Mouse (Mus musculus) lung, adult 10 weeks (tissue): ENCODE data around the gene Grem1. TPM values are rescaled to one million over a fixed set of nuclear protein-coding genes. Genes with fewer than 3 reads are reported as not detected.

Experiments used
- polyA plus RNA-seq: library from polyadenylated mRNA; stranded (reverse); fragments of 350-450 nt; fragmentation: Illumina TruSeq; extraction: RNeasy Lipid Tissue Mini Kit (QIAGEN cat#74804); gene quantifications from one replicate; pipeline ENCODE4 v1.2.3, GENCODE M21; 2014; ENCODE audit warnings: low read depth, low replicate concordance; ENCODE audit not compliant: insufficient read depth

Gene Grem1
- 0.32 TPM for polyA plus RNA-seq

GRCm38 (mm10) chr2:113758311-113759161, at the start of gene Grem1:
Gene Grem1, minus strand, starts transcription at chr2:113758646.

Other genes starting within 250 kb of the Grem1 start
- gene Scg5, start 70.5 kb upstream of the Grem1 start, polyA plus RNA-seq: 1.1 TPM
- 1.2 TPM for gene Arhgap11a, start 90.0 kb upstream of the Grem1 start, polyA plus RNA-seq